Mouse (Mus musculus): ENCODE data around the gene Kcnc3.

Gene Kcnc3

GRCm38 (mm10) chr7:44625241-44626067, 35.0 kb downstream of the Kcnc3 start:
- DNase-seq (ENCODE audit: low read depth in 1 of 2, low spot score in 2 of 2) = no peak

DNA sequence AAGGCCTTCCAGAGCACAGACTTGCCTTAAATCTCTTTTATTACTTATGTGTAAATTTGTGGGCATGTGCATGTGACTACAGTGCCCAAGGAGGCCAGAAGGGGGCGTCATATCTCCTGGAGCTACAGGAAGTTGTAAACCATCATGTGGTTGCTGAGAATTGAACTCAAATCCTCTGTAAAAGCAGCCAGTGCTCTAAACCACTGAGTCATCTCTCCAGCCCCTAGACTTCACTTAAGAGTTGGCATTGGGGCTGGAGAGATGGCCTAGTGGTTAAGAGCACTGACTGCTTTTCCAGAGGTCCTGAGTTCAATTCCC, 35.6 kb downstream of the Kcnc3 start:
- no peak for DNase-seq (ENCODE audit: low read depth in 1 of 2, low spot score in 2 of 2)

DNA sequence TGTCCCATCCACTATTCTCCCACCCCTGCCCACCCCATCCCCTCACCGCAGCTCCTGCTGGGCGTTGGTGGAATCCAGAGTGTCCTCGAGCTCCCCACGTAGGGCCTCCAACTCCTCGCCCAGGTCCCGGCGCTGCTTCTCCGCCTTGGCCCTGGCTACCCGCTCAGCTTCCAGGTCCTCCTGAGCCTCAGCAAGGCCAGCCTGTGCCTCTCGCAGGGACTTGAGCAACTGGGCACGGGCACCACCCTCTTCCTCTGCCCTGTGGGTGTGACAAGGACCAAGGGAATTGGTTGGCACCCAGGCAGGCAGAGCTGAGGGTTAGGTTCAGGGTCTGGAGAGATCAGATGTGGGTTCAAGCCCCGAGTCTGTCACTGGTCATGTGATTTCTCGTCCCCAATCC, 36.5 kb downstream of the Kcnc3 start:
- no peak for DNase-seq (ENCODE audit: low read depth in 1 of 2, low spot score in 2 of 2)

GRCm38 (mm10) chr7:44628402-44629034, 38.1 kb downstream of the Kcnc3 start:
- no peak for DNase-seq (ENCODE audit: low read depth in 1 of 2, low spot score in 2 of 2)

- DNase-seq (ENCODE audit: low read depth in 1 of 2, low spot score in 2 of 2) = no peak
Measured at GRCm38 (mm10) chr7:44630437-44630836, 40.0 kb downstream of the Kcnc3 start.

GRCm38 (mm10) chr7:44632676-44633075, 42.2 kb downstream of the Kcnc3 start:
- no peak for DNase-seq (ENCODE audit: low read depth in 1 of 2, low spot score in 2 of 2)

DNA sequence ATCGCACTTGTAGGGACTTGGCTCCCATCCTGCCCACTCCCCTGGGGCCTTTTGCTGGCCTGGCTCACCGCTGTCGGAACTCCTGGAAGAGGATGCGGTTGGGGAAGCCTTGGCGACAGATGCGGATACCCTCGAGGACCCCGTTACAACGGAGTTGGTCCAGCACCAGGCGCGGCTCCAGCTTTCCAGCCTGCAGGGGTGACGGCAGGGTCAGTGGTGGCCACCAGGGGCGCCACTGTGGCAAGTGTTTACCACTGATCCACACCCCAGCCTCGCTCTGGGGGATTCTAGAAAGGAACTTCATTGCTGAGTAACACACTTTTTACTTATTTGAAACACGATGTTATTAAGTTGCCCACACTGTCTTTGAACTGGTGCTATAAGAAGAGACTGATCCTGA, 42.9 kb downstream of the Kcnc3 start:
- no peak for DNase-seq (ENCODE audit: low read depth in 1 of 2, low spot score in 2 of 2)

- DNase-seq (ENCODE audit: low read depth in 1 of 2, low spot score in 2 of 2) = no peak
Measured at GRCm38 (mm10) chr7:44636684-44637083, 46.2 kb downstream of the Kcnc3 start.

GRCm38 (mm10) chr7:44638663-44639062, 48.2 kb downstream of the Kcnc3 start:
- no peak for DNase-seq (ENCODE audit: low read depth in 1 of 2, low spot score in 2 of 2)

- DNase-seq (ENCODE audit: low read depth in 1 of 2, low spot score in 2 of 2) = no peak
Measured at GRCm38 (mm10) chr7:44640843-44641605, 50.6 kb downstream of the Kcnc3 start.

GRCm38 (mm10) chr7:44641887-44642286, 51.4 kb downstream of the Kcnc3 start:
- no peak for DNase-seq (ENCODE audit: low read depth in 1 of 2, low spot score in 2 of 2)

DNA sequence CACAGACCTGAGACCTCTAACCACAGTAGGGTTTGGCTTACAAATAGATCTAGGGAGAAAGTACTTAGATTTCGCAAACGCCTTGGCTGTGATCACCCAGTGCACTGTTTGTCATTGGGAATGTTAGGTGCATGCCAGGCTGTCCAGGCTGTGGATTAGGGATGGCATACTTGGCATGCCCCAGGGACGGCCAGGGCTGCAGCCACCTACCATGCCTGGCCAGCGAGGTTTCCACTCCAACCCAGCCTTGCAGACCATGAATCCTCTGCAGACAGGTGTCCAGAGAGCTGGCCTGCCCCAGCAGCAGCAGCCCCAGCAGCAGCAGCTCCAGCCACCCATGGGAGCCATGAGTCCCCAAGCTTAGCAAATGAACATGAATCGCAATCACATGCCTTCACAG, 54.8 kb downstream of the Kcnc3 start:
- no peak for DNase-seq (ENCODE audit: low read depth in 1 of 2, low spot score in 2 of 2)

- DNase-seq (ENCODE audit: low read depth in 1 of 2, low spot score in 2 of 2) = no peak
Measured at GRCm38 (mm10) chr7:44645951-44646350, 55.5 kb downstream of the Kcnc3 start.

DNA sequence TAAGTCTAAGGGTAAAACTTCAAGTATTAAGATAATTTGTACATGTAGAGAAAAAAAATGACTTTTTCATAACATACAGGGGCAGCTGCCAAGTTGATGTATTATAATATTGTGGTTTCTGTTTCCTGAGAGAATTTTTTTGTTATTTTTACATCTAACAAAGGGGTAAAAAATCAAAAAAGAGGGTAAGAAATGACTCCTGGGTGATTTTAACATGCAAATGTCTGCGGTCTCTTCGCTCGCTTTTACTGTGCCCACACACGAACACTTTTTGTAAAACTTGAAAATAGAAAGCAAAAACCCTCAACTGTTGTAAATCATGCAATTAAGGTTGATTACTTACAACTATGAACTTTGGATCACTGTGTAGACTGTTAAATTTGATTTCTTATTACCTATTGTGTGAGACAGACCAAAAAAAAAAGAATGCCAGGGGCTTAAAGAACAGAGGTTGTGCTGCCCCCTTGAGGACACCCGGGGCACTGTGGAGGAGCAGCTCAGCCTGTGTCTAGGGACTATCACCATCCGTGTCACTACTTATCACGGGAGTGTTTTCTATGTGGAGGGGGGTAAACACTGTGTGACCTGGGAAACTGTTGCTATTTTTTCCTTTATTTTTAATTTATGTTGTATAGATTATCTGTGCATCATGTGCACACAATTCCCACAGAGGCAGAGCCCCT, 56.7 kb downstream of the Kcnc3 start:
- peak in 1 of 2 experiments; percentile 31 for DNase-seq (ENCODE audit: low read depth in 1 of 2, low spot score in 2 of 2)

DNA sequence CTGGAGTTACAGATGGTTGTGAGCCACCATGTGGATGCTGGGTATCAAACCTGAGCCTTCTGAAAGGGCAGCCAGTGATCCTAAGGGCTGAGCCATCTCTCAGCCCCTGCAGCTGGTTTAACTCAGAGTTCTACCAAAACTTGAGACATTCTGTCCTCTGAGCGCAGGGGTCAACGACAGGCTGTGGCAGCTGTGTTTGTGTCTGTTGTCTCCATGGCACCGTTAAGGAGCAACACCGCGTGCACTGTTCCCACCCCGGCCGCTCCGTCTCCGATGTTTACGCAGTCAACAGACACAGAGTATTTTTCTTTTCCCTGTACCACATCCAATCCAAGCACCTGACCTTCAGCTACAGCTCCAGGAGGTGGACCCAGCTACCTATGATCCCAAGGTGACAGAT, 57.3 kb downstream of the Kcnc3 start:
- DNase-seq (ENCODE audit: low read depth in 1 of 2, low spot score in 2 of 2) = no peak

DNA sequence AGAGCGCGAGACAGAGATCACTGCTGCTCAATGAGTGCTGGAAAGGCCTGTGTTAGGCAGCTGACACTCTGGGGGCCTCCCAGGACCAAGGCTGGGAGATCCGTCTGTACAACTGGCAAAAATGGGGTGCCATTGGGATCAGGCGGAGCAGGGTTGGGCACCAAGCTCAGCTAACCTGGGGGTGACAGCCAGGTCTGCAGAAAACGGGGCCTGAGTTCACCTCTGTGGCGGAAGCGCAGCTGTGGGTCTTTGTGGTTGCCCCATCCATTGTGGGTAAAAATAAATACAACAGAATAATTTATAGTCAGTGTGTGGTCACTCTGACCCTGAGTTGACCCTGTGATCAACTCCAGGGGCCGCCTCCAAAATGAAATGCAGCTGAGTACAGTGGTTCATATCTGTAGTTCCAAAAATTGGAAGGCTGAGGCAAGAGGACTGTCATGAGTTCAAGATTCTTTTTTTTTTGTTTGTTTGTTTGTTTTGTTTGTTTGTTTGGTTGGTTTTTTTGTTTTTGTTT, 58.7 kb downstream of the Kcnc3 start:
- DNase-seq (ENCODE audit: low read depth in 1 of 2, low spot score in 2 of 2) = no peak

DNA sequence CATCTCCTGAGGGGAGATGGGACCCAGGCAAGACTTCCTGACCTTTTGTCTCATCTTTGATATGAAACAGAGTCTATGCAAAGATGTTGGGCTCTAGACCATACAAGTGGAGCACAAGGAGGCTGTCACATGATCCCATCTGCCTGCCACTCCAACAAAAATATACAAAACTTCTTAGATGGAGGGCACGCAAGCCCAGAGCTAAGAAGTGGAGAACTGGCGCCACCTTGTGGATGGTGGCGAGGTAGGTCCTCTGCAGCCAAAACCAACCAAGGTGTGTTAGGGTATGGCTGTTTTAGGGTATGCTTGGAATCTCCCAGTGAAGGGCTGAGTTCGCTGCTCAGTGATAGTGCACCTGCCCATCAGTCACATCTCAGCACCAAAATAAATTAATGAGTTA, 59.5 kb downstream of the Kcnc3 start:
- no peak for DNase-seq (ENCODE audit: low read depth in 1 of 2, low spot score in 2 of 2)

- DNase-seq (ENCODE audit: low read depth in 1 of 2, low spot score in 2 of 2) = no peak
Measured at GRCm38 (mm10) chr7:44651416-44651815, 61.0 kb downstream of the Kcnc3 start.

- no peak for DNase-seq (ENCODE audit: low read depth in 1 of 2, low spot score in 2 of 2)
Measured at GRCm38 (mm10) chr7:44653773-44654172, 63.3 kb downstream of the Kcnc3 start.
